Mouse (Mus musculus) adrenal gland, postnatal 4 days (tissue): ENCODE results near the gene Gm11595. TPM values are rescaled to one million over a fixed set of nuclear protein-coding genes. Genes with fewer than 3 reads are reported as not detected.
"Not testable (repeated sequence)": the region's sequence is repeated elsewhere in the genome, so short reads cannot be mapped to it uniquely, and the experiment has no call there.

Experiments
- DNase-seq, 2 experiments: peaks; one replicate each; pipeline ENCODE4 v3.0.0; 2021 to 2022; ENCODE audit warnings: low spot score in 2 of 2, mixed read lengths in 2 of 2
- long read RNA-seq, 2 experiments: library from polyadenylated mRNA; stranded (forward); transcript quantifications; one replicate each; pipeline ENCODE4 v2.0.0; 2021
- total RNA-seq, 2 experiments: library from RNA; stranded (reverse); gene quantifications; 2 replicates each; pipeline ENCODE4 v1.2.3; 2021

The Gm11595 gene
- total RNA-seq = not detected
- long read RNA-seq, experiment 1 = 0 reads
- long read RNA-seq, experiment 2 = 0 reads

GRCm38 (mm10) chr11:99772813-99773212 is at the start of gene Gm11595:
TSS of gene Gm11595 (minus strand) at chr11:99772913.
- DNase-seq = not testable (repeated sequence)

GRCm38 (mm10) chr11:99815566-99815965 is 42.9 kb upstream of the Gm11595 start, which contains the start of gene Gm11564:
TSS of gene Gm11564 (minus strand) at chr11:99815666.
- DNase-seq = not testable (repeated sequence)

- not testable (repeated sequence) for DNase-seq
Observed at GRCm38 (mm10) chr11:99809792-99810191, 37.1 kb upstream of the Gm11595 start, which contains the start of gene Krtap4-13. TSS of gene Krtap4-13 (minus strand) at chr11:99809892.

GRCm38 (mm10) chr11:99804346-99804745 is 31.6 kb upstream of the Gm11595 start, which contains the start of gene Gm11554:
TSS of gene Gm11554 (minus strand) at chr11:99804446.
- not testable (repeated sequence) for DNase-seq

GRCm38 (mm10) chr11:99798832-99799231 is 26.1 kb upstream of the Gm11595 start, which contains the start of gene Gm11569:
TSS of gene Gm11569 (minus strand) at chr11:99798932.
- DNase-seq = not testable (repeated sequence)

GRCm38 (mm10) chr11:99793367-99793766 is 20.7 kb upstream of the Gm11595 start, which contains the start of gene Gm11596:
TSS of gene Gm11596 (minus strand) at chr11:99793467.
- DNase-seq = no peak

GRCm38 (mm10) chr11:99784900-99785299 is 12.2 kb upstream of the Gm11595 start, which contains the start of gene Krtap4-9:
TSS of gene Krtap4-9 (plus strand) at chr11:99785200.
- DNase-seq = not testable (repeated sequence)

GRCm38 (mm10) chr11:99780604-99781003 is 7.9 kb upstream of the Gm11595 start, which contains the start of gene Krtap4-8:
TSS of gene Krtap4-8 (minus strand) at chr11:99780704.
- DNase-seq = no peak

- no peak for DNase-seq
Observed at GRCm38 (mm10) chr11:99778401-99778800, 5.7 kb upstream of the Gm11595 start.

- DNase-seq = no peak
Observed at GRCm38 (mm10) chr11:99768410-99768809, 4.3 kb downstream of the Gm11595 start.

- DNase-seq = no peak
Observed at GRCm38 (mm10) chr11:99758877-99759276, 13.8 kb downstream of the Gm11595 start.

GRCm38 (mm10) chr11:99743985-99744384 is 28.7 kb downstream of the Gm11595 start:
- DNase-seq = no peak

GRCm38 (mm10) chr11:99734190-99734589 is 38.5 kb downstream of the Gm11595 start, which contains the start of gene Gm14180:
TSS of gene Gm14180 (minus strand) at chr11:99734290.
- no peak for DNase-seq

GRCm38 (mm10) chr11:99724061-99724460 is 48.7 kb downstream of the Gm11595 start:
- DNase-seq = no peak

Other genes with a start within 250 kb of the Gm11595 start
- not detected for gene Krt40, start 229.8 kb downstream of the Gm11595 start, total RNA-seq
- gene Krtap3-3, start 222.0 kb downstream of the Gm11595 start, total RNA-seq = not detected
- gene Krtap3-2, start 216.1 kb downstream of the Gm11595 start, total RNA-seq = not detected
- gene Gm11939, start 213.4 kb downstream of the Gm11595 start, total RNA-seq = not detected
- gene Krtap3-1, start 206.3 kb downstream of the Gm11595 start, total RNA-seq = not detected
- not detected for gene Krtap1-5, start 191.9 kb downstream of the Gm11595 start, total RNA-seq
- not detected for gene Krtap1-4, start 189.3 kb downstream of the Gm11595 start, total RNA-seq
- gene Krtap1-3, start 181.6 kb downstream of the Gm11595 start, total RNA-seq = not detected
- not detected for gene Krtap9-3, start 174.8 kb downstream of the Gm11595 start, total RNA-seq
- gene Gm11938, start 169.6 kb downstream of the Gm11595 start, total RNA-seq = not detected
- not detected for gene Gm11937, start 162.7 kb downstream of the Gm11595 start, total RNA-seq
- gene Krtap2-4, start 158.1 kb downstream of the Gm11595 start, total RNA-seq = not detected
- not detected for gene Gm11562, start 152.5 kb downstream of the Gm11595 start, total RNA-seq
- gene Krtap4-1, start 144.7 kb downstream of the Gm11595 start, total RNA-seq = not detected
- gene Krtap4-2, start 137.8 kb downstream of the Gm11595 start, total RNA-seq = not detected
- not detected for gene Krtap4-7, start 128.8 kb downstream of the Gm11595 start, total RNA-seq
- gene Gm11555, start 122.7 kb downstream of the Gm11595 start, total RNA-seq = not detected
- gene Gm11563, start 114.0 kb downstream of the Gm11595 start, total RNA-seq = not detected
- not detected for gene Krtap4-6, start 107.0 kb downstream of the Gm11595 start, total RNA-seq
- not detected for gene Gm14190, start 82.2 kb downstream of the Gm11595 start, total RNA-seq
- gene Gm14180, start 38.6 kb downstream of the Gm11595 start, total RNA-seq = not detected
- gene Krtap4-8, start 7.8 kb upstream of the Gm11595 start, total RNA-seq = not detected
- gene Krtap4-9, start 12.3 kb upstream of the Gm11595 start, total RNA-seq = not detected
- not detected for gene Gm11596, start 20.6 kb upstream of the Gm11595 start, total RNA-seq
- not detected for gene Gm11569, start 26.0 kb upstream of the Gm11595 start, total RNA-seq
- not detected for gene Gm11554, start 31.5 kb upstream of the Gm11595 start, total RNA-seq
- not detected for gene Krtap4-13, start 37.0 kb upstream of the Gm11595 start, total RNA-seq
- gene Gm11564, start 42.8 kb upstream of the Gm11595 start, total RNA-seq = not detected
- gene 2300003K06Rik, start 65.2 kb upstream of the Gm11595 start, total RNA-seq = not detected
- gene Krtap4-16, start 78.7 kb upstream of the Gm11595 start, total RNA-seq = not detected
- not detected for gene Gm11568, start 85.0 kb upstream of the Gm11595 start, total RNA-seq
- not detected for gene Gm11559, start 91.6 kb upstream of the Gm11595 start, total RNA-seq
- not detected for gene Krtap9-1, start 100.5 kb upstream of the Gm11595 start, total RNA-seq
- not detected for gene Gm11567, start 106.3 kb upstream of the Gm11595 start, total RNA-seq
- not detected for gene Krtap31-1, start 135.0 kb upstream of the Gm11595 start, total RNA-seq
- not detected for gene Gm11565, start 141.8 kb upstream of the Gm11595 start, total RNA-seq
- gene Krtap31-2, start 163.4 kb upstream of the Gm11595 start, total RNA-seq = not detected
- not detected for gene Krtap9-5, start 175.6 kb upstream of the Gm11595 start, total RNA-seq
- gene Krtap29-1, start 206.1 kb upstream of the Gm11595 start, total RNA-seq = not detected
- gene Krtap16-1, start 213.7 kb upstream of the Gm11595 start, total RNA-seq = not detected
- not detected for gene Krtap17-1, start 221.1 kb upstream of the Gm11595 start, total RNA-seq
- not detected for gene Krt33a, start 243.3 kb upstream of the Gm11595 start, total RNA-seq